Mouse (Mus musculus) MEL (cell line): ENCODE results near the gene Ifi35. TPM values are rescaled to one million over a fixed set of nuclear protein-coding genes. Genes with fewer than 3 reads are reported as not detected.
A peak's percentile ranks its signal among the peaks of the same experiment; 100 is the strongest.

Experiments used
- DNase-seq: peaks from one replicate; pipeline ENCODE4 v3.0.0; 2011; ENCODE audit warnings: low read depth, low spot score
- H3K27ac ChIP-seq: 2 replicates; pipeline ENCODE4 v1.5.1; 2012; ENCODE audit warnings: low read depth, mild to moderate bottlenecking, control low read depth, low read length, moderate library complexity; ENCODE audit not compliant: control insufficient read depth
- H3K27me3 ChIP-seq, 2 experiments: fragments of 150-350 bp in 1 of 2; sonication (generic) in 1 of 2; 2 replicates each; pipeline ENCODE4 v1.6.1; 2012; ENCODE audit warnings: low read length in 2 of 2, mild to moderate bottlenecking in 2 of 2, improper control_type of control experiment in 1 of 2, moderate library complexity in 1 of 2; ENCODE audit not compliant: insufficient read depth in 2 of 2, control insufficient read depth in 1 of 2
- H3K36me3 ChIP-seq, 2 experiments: 2 replicates each; pipeline ENCODE4 v1.6.1; 2012 to 2014; ENCODE audit warnings: low read length in 2 of 2, improper control_type of control experiment in 1 of 2, inconsistent platforms in 1 of 2, mild to moderate bottlenecking in 1 of 2; ENCODE audit not compliant: insufficient read depth in 2 of 2, control insufficient read depth in 1 of 2
- H3K4me1 ChIP-seq, 2 experiments: fragments of 150-350 bp in 1 of 2; sonication (generic) in 1 of 2; 2 replicates each; pipeline ENCODE4 v1.6.1; 2012; ENCODE audit warnings: low read length in 2 of 2, improper control_type of control experiment in 1 of 2, mild to moderate bottlenecking in 1 of 2; ENCODE audit not compliant: insufficient read depth in 2 of 2, control insufficient read depth in 1 of 2
- H3K4me3 ChIP-seq, 2 experiments: fragments of 150-350 bp in 1 of 2; sonication (generic) in 1 of 2; 2 replicates each; pipeline ENCODE4 v1.5.1; 2012; ENCODE audit warnings: low read depth in 2 of 2, low read length in 2 of 2, mild to moderate bottlenecking in 2 of 2, moderate library complexity in 2 of 2, control low read depth in 1 of 2, improper control_type of control experiment in 1 of 2; ENCODE audit not compliant: control insufficient read depth in 1 of 2, insufficient read depth in 1 of 2
- H3K79me2 ChIP-seq: 2 replicates; pipeline ENCODE4 v1.6.1; 2012; ENCODE audit warnings: mild to moderate bottlenecking, low read length, moderate library complexity; ENCODE audit not compliant: control insufficient read depth, poor library complexity, insufficient read depth
- H3K9ac ChIP-seq: 2 replicates; pipeline ENCODE4 v1.6.1; 2012; ENCODE audit warnings: low read depth, mild to moderate bottlenecking, control low read depth, low read length, moderate library complexity; ENCODE audit not compliant: control insufficient read depth, poor library complexity, severe bottlenecking
- H3K9me3 ChIP-seq: fragments of 150-350 bp; sonication (generic); replicated peaks from 2 replicates; pipeline ENCODE4 v1.6.1; 2012; ENCODE audit warnings: mild to moderate bottlenecking, low read length, improper control_type of control experiment, moderate library complexity; ENCODE audit not compliant: insufficient read depth
- CHD2 ChIP-seq: IDR thresholded peaks from 2 replicates; pipeline ENCODE4 v1.6.1; 2011; ENCODE audit warnings: low read length, improper control_type of control experiment
- CTCF ChIP-seq, 3 experiments: IDR thresholded peaks in 2 of 3; conservative IDR thresholded peaks in 1 of 3; 2 replicates each; pipeline ENCODE4 v1.5.1; 2011 to 2012; ENCODE audit warnings: low read length in 3 of 3, low read depth in 2 of 3, mild to moderate bottlenecking in 2 of 3, improper control_type of control experiment in 1 of 3, inconsistent platforms in 1 of 3, mixed read lengths in 1 of 3, moderate library complexity in 1 of 3; ENCODE audit not compliant: control insufficient read depth in 1 of 3, insufficient read depth in 1 of 3, poor library complexity in 1 of 3, severe bottlenecking in 1 of 3
- E2F4 ChIP-seq: IDR thresholded peaks from 2 replicates; pipeline ENCODE4 v1.6.1; 2011; ENCODE audit warnings: low read depth, low read length, improper control_type of control experiment, borderline replicate concordance
- ELF1 ChIP-seq: IDR thresholded peaks from 2 replicates; pipeline ENCODE4 v1.6.1; 2014; ENCODE audit warnings: low read depth, mild to moderate bottlenecking, inconsistent platforms, low read length, improper control_type of control experiment, moderate library complexity
- EP300 ChIP-seq, 2 experiments: IDR thresholded peaks; 2 replicates each; pipeline ENCODE4 v1.6.1; 2011; ENCODE audit warnings: improper control_type of control experiment in 2 of 2, low read length in 2 of 2, low read depth in 1 of 2, mild to moderate bottlenecking in 1 of 2
- GABPA ChIP-seq: IDR thresholded peaks from 2 replicates; pipeline ENCODE4 v1.6.1; 2012; ENCODE audit warnings: low read depth, mild to moderate bottlenecking, inconsistent platforms, low read length, improper control_type of control experiment, moderate library complexity
- HCFC1 ChIP-seq: IDR thresholded peaks from 2 replicates; pipeline ENCODE4 v1.6.1; 2012; ENCODE audit warnings: low read depth, mild to moderate bottlenecking, inconsistent platforms, low read length, improper control_type of control experiment, moderate library complexity
- JUND ChIP-seq: IDR thresholded peaks from 2 replicates; pipeline ENCODE4 v1.6.1; 2011; ENCODE audit warnings: low read depth, mild to moderate bottlenecking, improper control_type of control experiment, low read length
- MAFK ChIP-seq: IDR thresholded peaks from 2 replicates; pipeline ENCODE4 v1.6.1; 2011; ENCODE audit warnings: low read depth, mild to moderate bottlenecking, low read length, improper control_type of control experiment, borderline replicate concordance
- MAZ ChIP-seq: IDR thresholded peaks from 2 replicates; pipeline ENCODE4 v1.6.1; 2012; ENCODE audit warnings: low read depth, mild to moderate bottlenecking, inconsistent platforms, low read length, improper control_type of control experiment
- MEF2A ChIP-seq: IDR thresholded peaks from 2 replicates; pipeline ENCODE4 v1.6.1; 2014; ENCODE audit warnings: low read depth, mild to moderate bottlenecking, inconsistent platforms, low read length, improper control_type of control experiment; ENCODE audit not compliant: poor library complexity, insufficient replicate concordance, severe bottlenecking; ENCODE audit errors: extremely low read depth
- MYB ChIP-seq: IDR thresholded peaks from 2 replicates; pipeline ENCODE4 v1.6.1; 2011; ENCODE audit warnings: mild to moderate bottlenecking, low read depth, low read length, improper control_type of control experiment
- NELFE ChIP-seq: IDR thresholded peaks from 2 replicates; pipeline ENCODE4 v1.6.1; 2011; ENCODE audit warnings: low read depth, low read length, improper control_type of control experiment
- NRF1 ChIP-seq: IDR thresholded peaks from 2 replicates; pipeline ENCODE4 v1.6.1; 2014; ENCODE audit warnings: low read depth, mild to moderate bottlenecking, inconsistent platforms, low read length, improper control_type of control experiment, moderate library complexity; ENCODE audit not compliant: poor library complexity, insufficient read depth, severe bottlenecking
- POLR2A ChIP-seq, 2 experiments: IDR thresholded peaks; 2 replicates each; pipeline ENCODE4 v1.6.1; 2011 to 2012; ENCODE audit warnings: low read length in 2 of 2, mild to moderate bottlenecking in 2 of 2, control low read depth in 1 of 2, improper control_type of control experiment in 1 of 2, low read depth in 1 of 2, moderate library complexity in 1 of 2; ENCODE audit not compliant: control insufficient read depth in 1 of 2, insufficient read depth in 1 of 2, poor library complexity in 1 of 2
- POLR2AphosphoS5 ChIP-seq: IDR thresholded peaks from 2 replicates; pipeline ENCODE4 v1.6.1; 2012; ENCODE audit warnings: low read depth, borderline replicate concordance, mild to moderate bottlenecking, inconsistent platforms, low read length, moderate library complexity, mixed read lengths
- RCOR1 ChIP-seq: IDR thresholded peaks from 2 replicates; pipeline ENCODE4 v1.6.1; 2012; ENCODE audit warnings: low read depth, mild to moderate bottlenecking, inconsistent platforms, low read length, improper control_type of control experiment
- SIN3A ChIP-seq: IDR thresholded peaks from 2 replicates; pipeline ENCODE4 v1.6.1; 2012; ENCODE audit warnings: low read length, improper control_type of control experiment, inconsistent platforms
- TAL1 ChIP-seq: IDR thresholded peaks from 2 replicates; pipeline ENCODE4 v1.6.1; 2012; ENCODE audit warnings: mild to moderate bottlenecking, inconsistent platforms, low read length, moderate library complexity, mixed read lengths
- TCF12 ChIP-seq: IDR thresholded peaks from 2 replicates; pipeline ENCODE4 v1.6.1; 2014; ENCODE audit warnings: low read depth, mild to moderate bottlenecking, inconsistent platforms, low read length, improper control_type of control experiment, moderate library complexity
- UBTF ChIP-seq: IDR thresholded peaks from 2 replicates; pipeline ENCODE4 v1.6.1; 2012; ENCODE audit warnings: low read depth, mild to moderate bottlenecking, inconsistent platforms, low read length, improper control_type of control experiment, moderate library complexity, borderline replicate concordance; ENCODE audit not compliant: insufficient read depth
- USF1 ChIP-seq: IDR thresholded peaks from 2 replicates; pipeline ENCODE4 v1.6.1; 2014; ENCODE audit warnings: low read depth, mild to moderate bottlenecking, inconsistent platforms, low read length, improper control_type of control experiment, moderate library complexity
- ZC3H11A ChIP-seq: IDR thresholded peaks from 2 replicates; pipeline ENCODE4 v1.6.1; 2012; ENCODE audit warnings: low read depth, mild to moderate bottlenecking, inconsistent platforms, low read length, improper control_type of control experiment
- ZMIZ1 ChIP-seq: IDR thresholded peaks from 2 replicates; pipeline ENCODE4 v1.6.1; 2012; ENCODE audit warnings: low read depth, mild to moderate bottlenecking, inconsistent platforms, low read length, improper control_type of control experiment, moderate library complexity
- ZNF384 ChIP-seq: IDR thresholded peaks from 2 replicates; pipeline ENCODE4 v1.6.1; 2012; ENCODE audit warnings: low read depth, mild to moderate bottlenecking, inconsistent platforms, low read length, improper control_type of control experiment
- polyA plus RNA-seq, 2 experiments: library from polyadenylated mRNA; stranded (reverse) in 1 of 2; unstranded in 1 of 2; fragments of >175 nt in 1 of 2; fragments of >200 nt in 1 of 2; gene quantifications; 2 replicates each; pipeline versions ENCODE4 v1.2.1 to v1.2.4; 2012; ENCODE audit warnings: low replicate concordance in 2 of 2, low read depth in 1 of 2; ENCODE audit not compliant: insufficient read length in 2 of 2, insufficient read depth in 1 of 2, missing spikeins in 1 of 2
- total RNA-seq: library from RNA; depleted of rRNA; stranded (reverse); fragments of 300-350 nt; gene quantifications from 2 replicates; pipeline ENCODE4 v1.2.3, GENCODE M21; 2012

The Ifi35 gene
- total and polyA plus RNA-seq, 3 experiments, result 35.5 to 146 (median 64.4) TPM

DNA sequence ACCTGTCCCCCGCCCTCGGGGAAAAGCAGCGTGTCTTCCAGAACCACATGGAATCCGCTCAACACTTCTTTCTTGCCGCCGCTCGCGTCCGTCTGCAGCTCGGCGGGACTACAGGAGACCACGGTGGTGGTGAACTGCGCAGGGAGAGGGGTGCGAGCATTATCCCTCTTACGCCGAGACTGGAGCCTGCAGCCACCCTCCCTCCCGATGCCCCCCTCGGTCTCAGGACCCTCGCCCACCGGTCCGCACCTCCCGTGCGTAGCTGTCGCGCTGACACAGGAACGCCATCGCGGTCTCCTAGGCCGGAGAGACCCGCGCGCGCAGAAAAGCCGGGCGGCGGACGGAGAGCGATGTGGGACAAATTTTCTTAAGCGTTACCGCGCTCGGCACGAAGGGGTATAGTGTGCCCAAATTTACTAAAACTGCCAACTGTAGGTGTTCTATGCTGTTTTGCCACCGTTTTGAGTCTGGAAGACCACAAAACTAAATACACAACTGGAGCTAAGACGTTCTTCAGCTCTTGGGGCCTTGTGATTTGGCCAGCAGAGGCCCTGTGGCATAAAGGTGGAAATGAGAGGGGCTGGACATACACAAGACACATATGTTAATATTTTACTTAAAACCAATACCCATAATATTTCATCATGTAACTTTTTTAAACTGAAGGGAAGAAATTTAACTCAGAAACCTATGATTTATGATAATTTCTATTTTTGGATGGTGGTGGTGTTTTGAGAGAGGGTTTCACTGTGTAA lies 30.9 kb upstream of the Ifi35 start, which contains the start of gene Aarsd1 (continued):
- TF ChIP-seq ELF1 (no peak), HCFC1 (peak; percentile 90), MEF2A (no peak), MAZ (0 out of 2 replicates have a peak, but pooled peaks have one; percentile 15), USF1 (no peak), EP300 (IDR thresholded peaks at IDR 0.05; ENCODE audit: low read depth in 1 of 2, low read length in 2 of 2) (peak in 1 of 2 experiments; percentile 35; a peak in 1 of 4 replicates), SIN3A (peak; percentile 86), ZNF384 (no peak; the same call in 1 of the 2 replicates), UBTF (no peak; the same call in 1 of the 2 replicates), E2F4 (peak; percentile 94; the same call in 1 of the 2 replicates), GABPA (no peak), TCF12 (peak; percentile 66; the same call in 1 of the 2 replicates)

DNA sequence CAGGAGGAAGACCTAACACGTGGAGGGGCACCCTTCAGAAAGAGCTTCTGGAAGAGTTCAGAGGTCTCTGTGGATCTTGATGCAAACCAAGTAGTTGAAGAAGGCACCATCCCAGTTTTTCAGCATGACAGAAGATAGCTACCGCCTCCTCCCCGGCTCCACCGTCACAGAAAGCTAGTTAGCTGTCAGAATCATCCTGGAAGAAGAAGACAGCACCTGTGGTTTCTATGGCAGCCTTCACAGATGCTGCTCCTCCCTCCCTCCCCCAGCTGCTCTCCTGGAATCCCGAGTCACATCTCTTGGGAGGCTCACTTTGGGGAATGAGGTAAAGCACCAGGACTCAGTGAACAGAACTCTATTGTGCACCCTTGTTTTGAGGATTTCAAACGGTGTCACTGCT lies 29.2 kb upstream of the Ifi35 start:
- DNase-seq, result no peak
- Histone ChIP-seq H3K4me3 (no peak overlapping the region), H3K27ac (no peak overlapping the region), H3K79me2 (peaks cover 12% of the 10 kb centered on the region), H3K27me3 (no peaks in the 10 kb centered on the region), H3K9ac (no peak overlapping the region), H3K36me3 (peaks cover 2 to 22% of the 10 kb centered on the region in 2 experiments)
- TF ChIP-seq MEF2A (no peak), JUND (no peak), RCOR1 (no peak), POLR2AphosphoS5 (no peak), NRF1 (no peak), NELFE (no peak), ZNF384 (no peak), MYB (no peak), MAFK (no peak), POLR2A (IDR thresholded peaks at IDR 0.05; ENCODE audit: control insufficient read depth in 1 of 2, insufficient read depth in 1 of 2, low read depth in 1 of 2, low read length in 2 of 2, poor library complexity in 1 of 2) (no peak), ZC3H11A (no peak), TAL1 (no peak), ZMIZ1 (no peak), CTCF (IDR thresholded peaks at IDR 0.05 in 2 of 3, conservative IDR thresholded peaks at IDR 0.05 in 1 of 3; ENCODE audit: control insufficient read depth in 1 of 3, insufficient read depth in 1 of 3, low read depth in 2 of 3, low read length in 3 of 3, poor library complexity in 1 of 3, severe bottlenecking in 1 of 3) (no peak), CHD2 (no peak), E2F4 (no peak)
- TF ChIP-seq, all 39 proteins: peak for 0
- Histone ChIP-seq H3K9me3 (no peaks in the 10 kb centered on the region), H3K4me1 (peaks cover 12 to 14% of the 10 kb centered on the region in 2 experiments)
